Mouse (Mus musculus) CH12.LX (cell line): ENCODE measurements at regions not wholly inside any gene's neighbourhood (a gene's known extent, or its start where the extent isn't known, plus 50 kb on each side); places are given as distances from the start of the nearest gene placed in this dataset.

Source experiments
- CHD1 ChIP-seq: IDR thresholded peaks from 2 replicates; pipeline ENCODE4 v1.6.1; 2012; ENCODE audit warnings: low read depth, low read length, improper control_type of control experiment, inconsistent platforms
- IRF4 ChIP-seq: IDR thresholded peaks from 2 replicates; pipeline ENCODE4 v1.6.1; 2014; ENCODE audit warnings: low read depth, mild to moderate bottlenecking, inconsistent platforms, low read length, improper control_type of control experiment
- KAT2A ChIP-seq: IDR thresholded peaks from 2 replicates; pipeline ENCODE4 v1.6.1; 2012; ENCODE audit warnings: low read length, improper control_type of control experiment, inconsistent platforms; ENCODE audit not compliant: insufficient replicate concordance
- MAFK ChIP-seq: IDR thresholded peaks from 2 replicates; pipeline ENCODE4 v1.6.1; 2011; ENCODE audit warnings: low read length, improper control_type of control experiment; ENCODE audit not compliant: insufficient replicate concordance
- MYC ChIP-seq: IDR thresholded peaks from 2 replicates; pipeline ENCODE4 v1.6.1; 2011; ENCODE audit warnings: low read depth, mild to moderate bottlenecking, improper control_type of control experiment, low read length
- POLR2A ChIP-seq: IDR thresholded peaks from 2 replicates; pipeline ENCODE4 v1.6.1; 2011; ENCODE audit warnings: low read depth, mild to moderate bottlenecking, improper control_type of control experiment, low read length

GRCm38 (mm10) chr15:22151894-22152494 is 396.8 kb upstream of the Cdh18 start:
- TF ChIP-seq KAT2A (no peak), MYC (no peak), IRF4 (no peak), CHD1 (no peak), POLR2A (no peak), MAFK (no peak)
